Mouse (Mus musculus) heart, embryonic 12.5 days (tissue): ENCODE measurements around the gene Ppm1a. TPM values are rescaled to one million over a fixed set of nuclear protein-coding genes. Genes with fewer than 3 reads are reported as not detected.

Experiments used
- ATAC-seq: fragments of 200-750 bp; cut with Nextera tagmentation; 2 replicates; pipeline ENCODE4 v1.8.0; 2017; ENCODE audit warnings: moderate TSS enrichment, moderate library complexity; ENCODE audit not compliant: insufficient number of reproducible peaks, low FRiP score
- H3K27ac ChIP-seq: fragments of 300-500 bp; sonication (generic); 2 replicates; pipeline ENCODE4 v1.5.1; 2016; ENCODE audit warnings: mild to moderate bottlenecking, moderate library complexity; ENCODE audit not compliant: poor library complexity, severe bottlenecking
- H3K27me3 ChIP-seq: fragments of 300-500 bp; sonication (generic); replicated peaks from 2 replicates; pipeline ENCODE4 v1.6.1; 2016; ENCODE audit warnings: mild to moderate bottlenecking, moderate library complexity
- H3K36me3 ChIP-seq: fragments of 300-500 bp; sonication (generic); 2 replicates; pipeline ENCODE4 v1.6.1; 2016; ENCODE audit warnings: mild to moderate bottlenecking, moderate library complexity
- H3K4me1 ChIP-seq: fragments of 300-500 bp; sonication (generic); replicated peaks from 2 replicates; pipeline ENCODE4 v1.6.1; 2016; ENCODE audit warnings: mild to moderate bottlenecking
- H3K4me2 ChIP-seq: fragments of 300-500 bp; sonication (generic); 2 replicates; pipeline ENCODE4 v1.6.1; 2016; ENCODE audit warnings: mild to moderate bottlenecking, moderate library complexity
- H3K4me3 ChIP-seq: fragments of 300-500 bp; sonication (generic); 2 replicates; pipeline ENCODE4 v1.5.1; 2016; ENCODE audit warnings: mild to moderate bottlenecking
- H3K9ac ChIP-seq: fragments of 300-500 bp; sonication (generic); 2 replicates; pipeline ENCODE4 v1.6.1; 2016; ENCODE audit warnings: mild to moderate bottlenecking, moderate library complexity
- H3K9me3 ChIP-seq: fragments of 300-500 bp; sonication (generic); replicated peaks from 2 replicates; pipeline ENCODE4 v1.6.1; 2016; ENCODE audit warnings: mild to moderate bottlenecking, moderate library complexity
- WGBS: fragments of 180-500 bp; shearing (Covaris S2); methylation state at CpG from one replicate; pipeline ENCODE4 v1.1.7; 2016; 5-methylcytosine and 5-hydroxymethylcytosine counted together
- polyA plus RNA-seq: library from polyadenylated mRNA; unstranded; fragments of >200 nt; fragmentation: Nextera tagmentation; extraction: Ambion mirVana; gene quantifications from 2 replicates; pipeline ENCODE4 v1.2.1, GENCODE M21; 2016

Gene Ppm1a
- polyA plus RNA-seq, 1 experiment from 2014 or later: 65.0 TPM

DNA sequence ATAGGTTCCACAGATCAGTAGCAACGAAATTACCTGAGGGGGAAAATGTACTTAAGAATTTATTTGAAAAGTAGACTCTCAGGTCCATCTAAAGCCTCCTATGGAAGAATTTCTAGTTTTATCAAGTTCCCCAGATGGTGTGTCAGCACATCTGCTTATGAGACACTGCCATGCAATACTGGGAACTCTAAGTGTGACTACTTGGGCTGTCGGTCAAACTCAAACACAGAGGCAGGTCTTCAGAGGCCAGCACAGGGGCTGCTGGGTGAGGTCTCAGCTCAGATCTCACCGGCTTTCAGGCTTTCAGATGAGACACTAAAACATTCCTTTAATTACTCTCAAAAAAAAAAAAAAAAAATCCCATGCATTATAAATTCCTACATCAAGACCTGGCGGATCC, 86.3 kb downstream of the Ppm1a start:
- Histone ChIP-seq H3K4me1 (peaks cover 6% of the 10 kb centered on the region), H3K27me3 (peaks cover 26% of the 10 kb centered on the region), H3K36me3 (no peaks in the 10 kb centered on the region), H3K9ac (no peak overlapping the region), H3K9me3 (no peaks in the 10 kb centered on the region; the same call in 1 of the 2 replicates), H3K27ac (no peak overlapping the region), H3K4me3 (no peak overlapping the region), H3K4me2 (peak overlapping the region; percentile 59; the same call in 1 of the 2 replicates)
- 81% methylated on average over 4 of the region's 4 CpGs for WGBS
- ATAC-seq: no peak

DNA sequence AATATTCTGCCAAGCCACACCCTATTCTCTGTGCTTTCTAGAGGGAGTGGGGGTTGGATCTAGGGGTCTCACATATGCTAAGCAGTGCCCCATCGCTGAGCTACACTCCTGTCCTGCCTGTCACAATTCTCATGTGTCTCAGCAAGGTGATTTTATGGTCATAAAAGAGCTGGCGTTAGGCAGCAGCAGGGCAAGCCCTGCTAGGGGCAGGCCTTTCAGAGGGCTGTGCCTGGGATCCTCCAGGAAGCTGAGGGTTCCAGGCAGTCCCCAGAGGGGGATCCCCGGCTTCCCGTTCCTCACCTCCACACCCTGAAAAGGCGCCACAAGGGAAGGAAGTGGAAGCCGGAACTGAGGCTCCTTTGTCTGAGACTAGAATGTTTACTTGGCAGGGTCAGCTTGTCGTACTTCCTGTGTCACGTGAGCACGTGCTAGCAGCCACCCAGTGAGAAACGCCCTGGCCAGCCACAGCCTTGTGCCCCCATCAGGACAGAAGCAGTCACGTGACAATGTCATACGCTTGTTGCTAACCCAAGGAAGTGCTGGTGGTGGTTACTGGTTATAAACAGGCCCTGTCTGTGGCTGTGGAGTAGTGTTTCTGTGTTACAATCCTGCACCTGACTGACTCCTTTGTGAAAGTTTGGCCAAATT, 86.8 kb downstream of the Ppm1a start:
- H3K4me2 ChIP-seq: peak overlapping the region; percentile 59
- H3K9ac ChIP-seq: no peak overlapping the region; the same call in 1 of the 2 replicates
- no peaks in the 10 kb centered on the region; the same call in 1 of the 2 replicates for H3K9me3 ChIP-seq
- peaks cover 6% of the 10 kb centered on the region for H3K4me1 ChIP-seq
- peak overlapping the region; percentile 31 for H3K4me3 ChIP-seq
- H3K27ac ChIP-seq: peak overlapping the region; percentile 60
- H3K27me3 ChIP-seq: peaks cover 26% of the 10 kb centered on the region
- 15% methylated on average over 12 of the region's 12 CpGs for WGBS
- no peaks in the 10 kb centered on the region for H3K36me3 ChIP-seq
- peak; percentile 90 for ATAC-seq

DNA sequence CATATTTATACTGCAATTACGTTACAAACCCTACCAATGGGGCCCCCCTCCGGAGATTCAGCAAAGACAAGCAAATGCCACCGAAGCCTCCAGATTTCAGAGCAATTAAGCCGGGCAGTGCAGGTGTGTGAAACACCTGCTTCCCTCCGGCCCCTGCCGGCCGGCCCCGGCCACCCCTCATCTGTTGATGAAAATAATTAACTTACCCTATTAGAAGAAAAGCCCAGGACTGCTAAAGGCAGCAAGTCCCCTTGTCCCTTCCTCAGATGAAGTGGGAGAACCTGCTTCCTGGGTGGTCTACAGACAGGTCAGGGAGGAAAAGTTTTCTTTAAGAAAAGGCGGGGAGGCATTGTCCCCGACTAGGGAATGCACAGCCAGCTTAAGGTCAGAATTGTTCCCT, 88.7 kb downstream of the Ppm1a start:
- no peak overlapping the region for H3K9ac ChIP-seq
- H3K4me1 ChIP-seq: peaks cover 6% of the 10 kb centered on the region
- H3K4me2 ChIP-seq: no peak overlapping the region
- no peak overlapping the region for H3K27ac ChIP-seq
- H3K4me3 ChIP-seq: no peak overlapping the region
- 40% methylated on average over 10 of the region's 10 CpGs for WGBS
- no peaks in the 10 kb centered on the region for H3K36me3 ChIP-seq
- H3K9me3 ChIP-seq: no peaks in the 10 kb centered on the region; the same call in 1 of the 2 replicates
- peaks cover 45% of the 10 kb centered on the region for H3K27me3 ChIP-seq
- no peak for ATAC-seq

DNA sequence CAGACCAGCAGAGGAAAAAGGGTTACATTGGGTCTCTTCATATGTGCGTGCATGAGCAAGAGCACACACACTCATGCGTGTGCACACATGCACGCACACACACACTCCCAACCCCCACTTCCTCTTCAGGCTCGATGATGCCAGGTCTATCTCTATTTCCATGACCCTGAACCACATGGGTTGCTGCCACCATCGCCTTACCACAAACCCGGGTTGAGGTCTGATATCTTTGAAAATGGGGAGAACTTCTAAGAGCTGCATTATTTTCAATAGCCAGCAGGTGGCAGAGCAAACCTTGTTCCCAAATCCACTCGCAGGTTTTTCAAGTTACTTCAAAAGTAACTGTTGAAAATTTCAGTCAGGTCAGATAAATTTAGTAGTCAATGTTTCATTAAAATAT, 90.5 kb downstream of the Ppm1a start:
- H3K9me3 ChIP-seq: no peaks in the 10 kb centered on the region
- H3K4me2 ChIP-seq: no peak overlapping the region
- no peak overlapping the region for H3K4me3 ChIP-seq
- ATAC-seq: no peak
- H3K36me3 ChIP-seq: no peaks in the 10 kb centered on the region
- H3K4me1 ChIP-seq: peaks cover 6% of the 10 kb centered on the region
- no peak overlapping the region for H3K27ac ChIP-seq
- peaks cover 53% of the 10 kb centered on the region for H3K27me3 ChIP-seq
- H3K9ac ChIP-seq: no peak overlapping the region
- 31% methylated on average over 7 of the region's 7 CpGs for WGBS

Other genes with a start within 250 kb of the Ppm1a start
- 8.5 and 8.7 TPM in 2 replicates for gene Pcnx4, start 221.1 kb upstream of the Ppm1a start, polyA plus RNA-seq
- gene Gm4756, start 107.8 kb upstream of the Ppm1a start, polyA plus RNA-seq: not detected in 2 replicates
- 41.7 and 45.6 TPM in 2 replicates for gene Dhrs7, start 92.5 kb upstream of the Ppm1a start, polyA plus RNA-seq
- gene Six6, start 182.4 kb downstream of the Ppm1a start, polyA plus RNA-seq: not detected in 2 replicates
- 3.4 and 4.5 TPM in 2 replicates for gene 4930447C04Rik, start 183.3 kb downstream of the Ppm1a start, polyA plus RNA-seq